Mouse (Mus musculus): Measurements from ENCODE around the gene H2al1d. TPM values are rescaled to one million over a fixed set of nuclear protein-coding genes. Genes with fewer than 3 reads are reported as not detected.

Gene H2al1d
- polyA plus RNA-seq, 1 experiment from 2014 or later = not detected

- 0 out of 2 replicates have a peak, but pooled peaks cover 3% of the 10 kb centered on the region for H3K4me1 ChIP-seq (replicated peaks; ENCODE audit: control insufficient read depth, insufficient read depth, low read length)
- no peak overlapping the region for H3K9ac ChIP-seq
- no peaks in the 10 kb centered on the region for H3K27me3 ChIP-seq (ENCODE audit: control insufficient read depth, insufficient read depth, low read length)
- 87% methylated on average over 3 of the region's 3 CpGs for WGBS
- DNase-seq (ENCODE audit: low spot score) (no peak), ATAC-seq (ENCODE audit: low FRiP score) (no peak)
- no peaks in the 10 kb centered on the region for H3K36me3 ChIP-seq (replicated peaks; ENCODE audit: control insufficient read depth, insufficient read depth)
- H3K27ac ChIP-seq = no peak overlapping the region
- no peak overlapping the region for H3K4me2 ChIP-seq (replicated peaks)
- no peak overlapping the region for H3K4me3 ChIP-seq (replicated peaks; ENCODE audit: low read length)
- H3K9me3 ChIP-seq (ENCODE audit: control insufficient read depth, low read length) = no peaks in the 10 kb centered on the region
Measured at GRCm38 (mm10) chrX:11346756-11347155, 38.1 kb downstream of the H2al1d start.

Other genes with a start within 250 kb of the H2al1d start
- gene H2al1a, start 9.6 kb upstream of the H2al1d start, polyA plus RNA-seq (2014; fragmentation: Nextera tagmentation; extraction: Ambion mirVana) = not detected in 2 replicates
- gene H2al1b, start 6.4 kb upstream of the H2al1d start, polyA plus RNA-seq (2014; fragmentation: Nextera tagmentation; extraction: Ambion mirVana) = not detected in 2 replicates
- gene H2al1c, start 3.2 kb upstream of the H2al1d start, polyA plus RNA-seq (2014; fragmentation: Nextera tagmentation; extraction: Ambion mirVana) = not detected in 2 replicates
- gene H2al1e, start 3.1 kb downstream of the H2al1d start, polyA plus RNA-seq (2014; fragmentation: Nextera tagmentation; extraction: Ambion mirVana) = not detected in 2 replicates
- not detected in 2 replicates for gene H2al1f, start 6.3 kb downstream of the H2al1d start, polyA plus RNA-seq (2014; fragmentation: Nextera tagmentation; extraction: Ambion mirVana)
- gene H2al1g, start 9.4 kb downstream of the H2al1d start, polyA plus RNA-seq (2014; fragmentation: Nextera tagmentation; extraction: Ambion mirVana) = not detected in 2 replicates
- gene H2al1h, start 12.7 kb downstream of the H2al1d start, polyA plus RNA-seq (2014; fragmentation: Nextera tagmentation; extraction: Ambion mirVana) = not detected in 2 replicates
- gene H2al1i, start 15.8 kb downstream of the H2al1d start, polyA plus RNA-seq (2014; fragmentation: Nextera tagmentation; extraction: Ambion mirVana) = not detected in 2 replicates
- gene H2al1j, start 19.0 kb downstream of the H2al1d start, polyA plus RNA-seq (2014; fragmentation: Nextera tagmentation; extraction: Ambion mirVana) = not detected in 2 replicates